Mouse (Mus musculus): ENCODE results near the gene Ifrd1.
"Not testable (repeated sequence)": the region's sequence is repeated elsewhere in the genome, so short reads cannot be mapped to it uniquely, and the experiment has no call there.

Ifrd1 gene

GRCm38 (mm10) chr12:40199302-40199701, 49.0 kb downstream of the Ifrd1 start, which contains the start of gene Lsmem1:
Lsmem1 (minus strand) TSS chr12:40199490.
- DNase-seq (ENCODE audit: low read depth, low spot score): no peak

GRCm38 (mm10) chr12:40198427-40198826, 49.9 kb downstream of the Ifrd1 start:
- no peak for DNase-seq (ENCODE audit: low read depth, low spot score)

DNA sequence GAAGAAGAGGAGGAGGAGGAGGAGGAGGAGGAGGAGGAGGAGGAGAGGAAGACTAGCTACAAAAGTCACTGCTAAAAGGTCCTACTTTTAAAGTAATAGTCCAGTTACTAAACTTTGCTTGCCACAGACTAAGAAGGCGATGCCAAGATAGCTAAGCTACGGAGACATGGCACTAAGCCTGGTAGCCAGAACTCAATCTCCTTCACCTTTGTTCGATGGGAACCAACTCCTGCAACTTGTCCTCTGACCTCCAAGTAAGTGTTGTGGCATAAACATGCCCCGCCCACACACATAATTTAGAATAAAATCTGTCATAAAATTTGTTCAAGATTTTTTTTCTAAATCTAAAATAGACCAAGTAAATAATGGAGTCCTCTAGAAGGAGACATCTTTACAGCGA, 50.3 kb downstream of the Ifrd1 start:
- no peak for DNase-seq (ENCODE audit: low read depth, low spot score)

- DNase-seq (ENCODE audit: low read depth, low spot score): no peak
These were observed 50.8 kb downstream of the Ifrd1 start for GRCm38 (mm10) chr12:40197511-40197910.

- DNase-seq (ENCODE audit: low read depth, low spot score): no peak
These were observed 62.8 kb downstream of the Ifrd1 start for GRCm38 (mm10) chr12:40185474-40185873.

GRCm38 (mm10) chr12:40177089-40177488, 71.2 kb downstream of the Ifrd1 start:
- no peak for DNase-seq (ENCODE audit: low read depth, low spot score)

- no peak for DNase-seq (ENCODE audit: low read depth, low spot score)
These were observed 72.1 kb downstream of the Ifrd1 start for GRCm38 (mm10) chr12:40176158-40176557.

GRCm38 (mm10) chr12:40175171-40175570, 73.1 kb downstream of the Ifrd1 start:
- DNase-seq (ENCODE audit: low read depth, low spot score): not testable (repeated sequence)

- no peak for DNase-seq (ENCODE audit: low read depth, low spot score)
These were observed 76.7 kb downstream of the Ifrd1 start for GRCm38 (mm10) chr12:40171637-40172036.

DNA sequence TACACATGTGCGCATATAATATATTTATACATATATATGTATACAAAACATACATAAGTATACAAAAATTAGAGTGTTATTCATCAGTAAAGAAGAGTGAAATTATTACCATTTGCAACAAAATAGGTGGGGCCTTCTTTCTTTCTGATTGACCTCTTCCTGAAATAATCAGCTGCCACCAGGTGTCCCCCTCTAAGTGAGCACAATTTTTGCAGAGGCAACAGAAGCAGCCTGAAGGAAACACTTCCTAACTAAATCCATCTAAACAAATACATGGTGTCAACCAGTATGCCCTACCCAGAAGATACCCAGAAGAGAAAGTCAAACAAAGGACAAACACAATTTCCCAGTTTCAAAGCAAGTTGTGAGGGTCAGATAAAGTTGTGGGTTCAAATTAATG, 78.6 kb downstream of the Ifrd1 start:
- DNase-seq (ENCODE audit: low read depth, low spot score): no peak

- peak; percentile 39 for DNase-seq (ENCODE audit: low read depth, low spot score)
These were observed 83.7 kb downstream of the Ifrd1 start for GRCm38 (mm10) chr12:40164621-40165020.

GRCm38 (mm10) chr12:40160777-40161176, 87.5 kb downstream of the Ifrd1 start:
- no peak for DNase-seq (ENCODE audit: low read depth, low spot score)

DNA sequence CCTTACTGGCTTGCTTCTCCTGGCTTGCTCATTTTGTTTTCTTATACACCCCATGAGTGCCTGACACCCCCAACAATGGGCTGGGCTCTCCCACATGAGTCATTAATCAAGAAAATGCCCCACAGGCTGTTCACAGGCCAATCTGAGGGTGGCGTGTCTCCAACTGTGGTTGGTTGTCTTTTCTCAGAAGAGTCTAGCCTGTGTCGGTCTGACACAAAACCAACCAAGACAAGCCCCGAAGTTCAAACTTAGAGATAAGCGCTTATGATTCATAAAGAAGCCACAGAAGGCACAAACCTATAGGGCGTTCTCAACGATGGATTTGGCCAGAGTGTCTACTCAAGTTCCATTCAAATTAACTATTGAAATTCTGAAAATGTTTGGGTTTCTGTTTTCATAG, 94.1 kb downstream of the Ifrd1 start:
- DNase-seq (ENCODE audit: low read depth, low spot score): no peak

DNA sequence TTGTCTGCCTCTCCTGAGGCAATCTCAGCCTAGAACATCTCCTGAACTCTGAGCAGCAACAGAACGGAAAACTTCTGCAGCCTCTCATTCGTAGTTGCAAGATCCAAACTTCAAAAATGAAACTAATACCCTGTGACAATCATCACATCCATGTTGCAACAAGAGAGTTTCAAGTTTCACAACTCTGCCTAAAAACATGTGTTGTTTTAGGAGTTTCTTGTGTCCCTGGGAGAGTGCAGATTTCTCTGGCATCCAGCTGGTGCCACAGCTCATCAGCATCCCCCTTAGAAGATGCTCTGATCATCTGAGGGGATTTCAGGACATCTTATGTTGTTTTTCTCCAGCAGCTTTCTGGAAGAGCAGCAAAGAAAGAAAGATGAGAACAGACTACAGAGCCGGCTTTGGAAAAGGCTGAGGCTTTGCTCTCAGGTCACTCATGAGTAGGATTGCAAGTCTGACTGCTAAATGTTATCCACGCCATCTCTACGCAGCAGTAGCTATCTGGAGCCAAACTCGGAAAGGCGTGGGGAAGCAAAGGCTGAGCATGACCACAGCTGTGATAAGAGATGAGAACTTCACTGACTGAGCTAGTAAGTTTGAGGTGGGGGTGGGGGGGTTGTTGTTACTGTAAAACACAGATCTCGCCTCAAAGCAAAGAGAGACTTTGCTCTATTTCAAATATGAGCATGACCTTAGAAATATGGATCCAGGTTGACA, 95.8 kb downstream of the Ifrd1 start:
- no peak for DNase-seq (ENCODE audit: low read depth, low spot score)
